In the genomic region with DNA sequence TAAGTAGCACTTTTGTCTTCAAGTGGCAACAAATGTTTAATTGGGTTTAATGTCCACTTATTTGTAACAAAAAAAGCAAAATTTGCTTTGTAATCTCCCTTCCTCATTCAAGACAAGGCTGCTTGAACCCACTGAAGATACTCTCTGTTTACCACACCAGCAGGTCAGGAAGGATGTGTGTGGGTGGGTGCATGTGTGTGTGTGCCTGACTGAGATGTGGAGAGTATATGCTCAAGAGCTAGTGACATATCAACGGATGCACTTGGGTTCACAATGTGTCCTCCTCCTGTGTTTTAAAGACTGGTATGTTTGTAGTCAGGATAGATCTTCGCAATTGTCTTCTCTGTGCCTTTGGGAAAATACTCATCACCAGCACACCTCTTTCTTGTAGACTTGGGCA, we compare ENCODE assay signal across 16 mouse cellular contexts. TPM values are rescaled to one million over a fixed set of nuclear protein-coding genes. Genes with fewer than 3 reads are reported as not detected.
DNase-seq lines count a peak whose midpoint lies in the region; ATAC-seq lines count a peak whose summit lies in the region.
"Had no signal": no experiment of that assay in that cellular context is flagged by ENCODE, and none has a peak within 500 bp of the region (broad histone marks: within the 10 kb centered on the region; RNA-seq: fewer than 3 reads in every experiment).

No protein-coding gene starts in this region.

- peak; percentile 58 for DNase-seq in lung, postnatal 25 days (ENCODE audit: low spot score)
- DNase-seq in lung, adult 18-20 months: no peak
- peak; percentile 83 to 85 for DNase-seq in spleen, postnatal 36 days (ENCODE audit: low spot score in 2 of 2)
- DNase-seq in thymus, postnatal 36 days: peak; percentile 53 to 70
- no peak for DNase-seq in heart, adult 9 months (ENCODE audit: low spot score in 2 of 2)
- DNase-seq in urinary bladder, postnatal 10 days (ENCODE audit: low spot score): no peak
- DNase-seq in lung, postnatal 10 days: no peak
- DNase-seq: cerebellum, adult 8-10 months; gastrocnemius, postnatal 14 days; heart, postnatal 10 days; lung, postnatal 4 days had no signal

- ATAC-seq in inflammation-experienced regulatory T-cells, adult 6 months: peak; percentile 78
- ATAC-seq: intestine, postnatal 0 days; midbrain, embryonic 13.5 days; Patski had no signal

RNA-seq across cellular contexts. Expression of gene Gbp9, which starts 24.6 kb away (rescaled TPM):
- polyA plus RNA-seq in inflammation-experienced regulatory T-cells, adult 6 months (2017; shearing (Covaris generic)): 100 to 1,000 TPM in 1 of 3 experiments, 10 to 100 TPM in 2; 66.1 to 118 (median 87.6) TPM

RNA-seq across cellular contexts. Expression of gene Gbp8, which starts 24.6 kb away (rescaled TPM):
- 100 to 1,000 TPM in 1 of 3 experiments, 10 to 100 TPM in 2; 75.7 to 119 (median 99.7) TPM for polyA plus RNA-seq in inflammation-experienced regulatory T-cells, adult 6 months (2017; shearing (Covaris generic))
- polyA plus RNA-seq: forebrain, embryonic 10.5 days had no signal

RNA-seq across cellular contexts. Expression of gene Gbp4, which starts 24.7 kb away (rescaled TPM):
- 100 to 1,000 TPM; 232 to 267 (median 237) TPM for polyA plus RNA-seq in inflammation-experienced regulatory T-cells, adult 6 months (2017; shearing (Covaris generic))

Comparison
In these comparisons a context has a peak if more than half of its experiments do, and no peak if none do; other contexts are left out.
1. DNase-seq: peak in lung, postnatal 25 days (single experiment), spleen, postnatal 36 days (2 of 2) and thymus, postnatal 36 days (2 of 2); none in lung, adult 18-20 months (0 of 2), heart, adult 9 months (0 of 2), urinary bladder, postnatal 10 days (single experiment) and lung, postnatal 10 days (single experiment).